Mouse (Mus musculus) liver, embryonic 14.5 days (tissue): Measurements from ENCODE around the gene Camk1g. TPM values are rescaled to one million over a fixed set of nuclear protein-coding genes. Genes with fewer than 3 reads are reported as not detected.
A peak's percentile ranks its signal among the peaks of the same experiment; 100 is the strongest.

ENCODE experiments used
- ATAC-seq: fragments of 200-750 bp; cut with Nextera tagmentation; 2 replicates; pipeline ENCODE4 v1.8.0; 2017; ENCODE audit warnings: moderate number of reproducible peaks, mild to moderate bottlenecking, moderate library complexity; ENCODE audit not compliant: insufficient read depth
- DNase-seq, 3 experiments: peaks; one replicate each; pipeline ENCODE4 v3.0.0-alpha.2; 2012 to 2013; ENCODE audit warnings: low read depth in 3 of 3, low spot score in 3 of 3
- H3K27ac ChIP-seq: fragments of 300-500 bp; sonication (generic); 2 replicates; pipeline ENCODE4 v1.5.1; 2014; ENCODE audit warnings: moderate library complexity, mild to moderate bottlenecking, control low read depth, inconsistent platforms
- H3K27me3 ChIP-seq: fragments of 300-500 bp; sonication (generic); 2 replicates; pipeline ENCODE4 v1.6.1; 2014; ENCODE audit warnings: mild to moderate bottlenecking, low read length, moderate library complexity; ENCODE audit not compliant: control insufficient read depth, insufficient read depth
- H3K36me3 ChIP-seq: fragments of 300-500 bp; sonication (generic); replicated peaks from 2 replicates; pipeline ENCODE4 v1.6.1; 2014; ENCODE audit warnings: low read depth; ENCODE audit not compliant: control insufficient read depth, insufficient read depth
- H3K4me1 ChIP-seq, 2 experiments: fragments of 200-500 bp in 1 of 2; fragments of 300-500 bp in 1 of 2; sonication (generic) in 1 of 2; replicated peaks; 2 replicates each; pipeline ENCODE4 v1.6.1; 2012 to 2014; ENCODE audit warnings: antibody characterized with exemption in 1 of 2, inconsistent platforms in 1 of 2, low read length in 1 of 2; ENCODE audit not compliant: control insufficient read depth in 2 of 2, insufficient read depth in 2 of 2
- H3K4me2 ChIP-seq: fragments of 300-500 bp; sonication (generic); 2 replicates; pipeline ENCODE4 v1.6.1; 2014; ENCODE audit warnings: low read depth, mild to moderate bottlenecking, control low read depth, moderate library complexity
- H3K4me3 ChIP-seq, 2 experiments: fragments of 200-500 bp in 1 of 2; fragments of 300-500 bp in 1 of 2; sonication (generic) in 1 of 2; 2 replicates each; pipeline ENCODE4 v1.5.1; 2012 to 2014; ENCODE audit warnings: low read depth in 2 of 2, low read length in 2 of 2, mild to moderate bottlenecking in 2 of 2, control low read depth in 1 of 2, inconsistent platforms in 1 of 2, moderate library complexity in 1 of 2; ENCODE audit not compliant: insufficient read depth in 1 of 2
- H3K9ac ChIP-seq: fragments of 300-500 bp; sonication (generic); replicated peaks from 2 replicates; pipeline ENCODE4 v1.6.1; 2014; ENCODE audit warnings: mild to moderate bottlenecking, control low read depth, moderate library complexity
- H3K9me3 ChIP-seq: fragments of 300-500 bp; sonication (generic); 2 replicates; pipeline ENCODE4 v1.6.1; 2016; ENCODE audit warnings: low read length, mixed read lengths; ENCODE audit not compliant: control insufficient read depth
- CTCF ChIP-seq: IDR thresholded peaks from 2 replicates; pipeline ENCODE4 v1.5.1; 2016; ENCODE audit warnings: antibody characterized with exemption, low read depth, control low read depth
- EP300 ChIP-seq: IDR thresholded peaks from 2 replicates; pipeline ENCODE4 v1.6.1; 2016; ENCODE audit warnings: antibody characterized with exemption, low read depth
- WGBS: fragments of 180-500 bp; shearing (Covaris S2); extraction: QIAGEN DNeasy Blood & Tissue Kit; methylation state at CpG from one replicate; pipeline ENCODE4 v1.1.7; 2014; ENCODE audit not compliant: insufficient replicate concordance; 5-methylcytosine and 5-hydroxymethylcytosine counted together
- polyA plus RNA-seq, 2 experiments: library from polyadenylated mRNA; depleted of rRNA in 1 of 2; stranded (reverse) in 1 of 2; unstranded in 1 of 2; fragments of >200 nt; fragmentation: Nextera tagmentation in 1 of 2; extraction: Ambion mirVana in 1 of 2; gene quantifications; 2 replicates each; pipeline versions ENCODE4 v1.2.1 to v1.2.3; 2012 to 2014

Gene Camk1g
- polyA plus RNA-seq, 2 experiments: 0.15 to 0.23 TPM

- DNase-seq (no peak), ATAC-seq (no peak)
- Histone ChIP-seq H3K27me3 (no peaks in the 10 kb centered on the region), H3K9me3 (no peaks in the 10 kb centered on the region), H3K4me1 (peaks cover 0 to 6% of the 10 kb centered on the region in 2 experiments; a peak in 2 of 4 replicates), H3K4me2 (no peak overlapping the region), H3K27ac (no peak overlapping the region), H3K9ac (no peak overlapping the region), H3K4me3 (no peak overlapping the region), H3K36me3 (no peaks in the 10 kb centered on the region)
- TF ChIP-seq CTCF: no peak
- TF ChIP-seq EP300: no peak
Observed at GRCm38 (mm10) chr1:193397109-193397508, 27.0 kb upstream of the Camk1g start.

DNA sequence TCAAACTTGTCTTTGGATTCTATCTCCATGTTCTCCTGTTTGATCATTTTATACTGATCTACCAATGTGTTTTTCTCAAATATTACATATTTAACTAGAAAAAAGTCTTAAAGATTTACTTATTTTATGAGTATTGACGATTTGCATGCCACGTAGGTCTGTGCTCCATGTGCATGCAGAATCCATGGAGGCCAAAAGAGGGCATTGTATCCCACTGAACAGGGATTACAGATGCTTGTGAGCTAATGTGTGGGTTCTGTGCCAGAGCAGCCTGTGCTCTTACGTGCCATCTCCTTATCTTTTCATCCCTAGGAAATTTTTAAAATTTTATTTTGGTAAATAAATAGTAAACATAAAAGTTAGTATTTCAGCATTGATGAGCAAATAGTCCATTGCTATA, 22.2 kb upstream of the Camk1g start:
- 0 out of 2 replicates have a peak, but pooled peaks have one; percentile 11 for TF ChIP-seq CTCF
- no peak for TF ChIP-seq EP300
- 62% methylated on average over 3 of the region's 3 CpGs for WGBS
- Histone ChIP-seq H3K27me3 (no peaks in the 10 kb centered on the region), H3K4me2 (no peak overlapping the region), H3K9me3 (no peaks in the 10 kb centered on the region), H3K27ac (no peak overlapping the region), H3K9ac (no peak overlapping the region), H3K4me3 (no peak overlapping the region), H3K36me3 (no peaks in the 10 kb centered on the region), H3K4me1 (peaks cover 0 to 2% of the 10 kb centered on the region in 2 experiments; a peak in 1 of 4 replicates)
- ATAC-seq (no peak), DNase-seq (no peak)

DNA sequence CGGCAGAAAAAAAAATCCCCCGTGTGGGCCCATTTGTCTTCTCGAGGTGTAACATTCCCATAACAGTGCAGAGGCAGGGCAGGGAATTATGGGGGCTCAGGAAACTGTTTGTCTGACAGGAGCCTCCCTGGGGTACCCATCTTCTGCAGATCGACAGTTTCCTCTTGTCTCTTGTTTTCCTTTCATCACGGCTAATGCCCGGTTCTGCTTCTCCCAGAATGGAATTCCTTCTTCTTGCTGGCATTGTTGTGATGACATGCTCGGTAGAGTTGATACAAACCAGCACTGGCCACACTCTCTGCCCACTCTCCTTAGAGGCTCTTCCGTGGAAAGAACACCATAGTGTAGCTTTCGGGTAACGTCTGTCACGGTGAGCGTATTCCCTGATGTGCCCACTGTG, 19.9 kb upstream of the Camk1g start:
- H3K4me1 ChIP-seq: peaks cover 0 to 2% of the 10 kb centered on the region in 2 experiments; a peak in 1 of 4 replicates
- ATAC-seq: no peak
- no peaks in the 10 kb centered on the region for H3K36me3 ChIP-seq
- H3K4me2 ChIP-seq: no peak overlapping the region
- no peak overlapping the region for H3K9ac ChIP-seq
- DNase-seq: no peak
- no peak overlapping the region for H3K27ac ChIP-seq
- no peaks in the 10 kb centered on the region for H3K27me3 ChIP-seq
- no peaks in the 10 kb centered on the region for H3K9me3 ChIP-seq
- WGBS: 54% methylated on average over 12 of the region's 12 CpGs
- TF ChIP-seq EP300 (no peak), CTCF (no peak)
- no peak overlapping the region for H3K4me3 ChIP-seq

GRCm38 (mm10) chr1:193389505-193389904, 19.4 kb upstream of the Camk1g start:
- no peak for TF ChIP-seq CTCF
- TF ChIP-seq EP300: no peak
- Histone ChIP-seq H3K27me3 (no peaks in the 10 kb centered on the region), H3K36me3 (no peaks in the 10 kb centered on the region)

DNA sequence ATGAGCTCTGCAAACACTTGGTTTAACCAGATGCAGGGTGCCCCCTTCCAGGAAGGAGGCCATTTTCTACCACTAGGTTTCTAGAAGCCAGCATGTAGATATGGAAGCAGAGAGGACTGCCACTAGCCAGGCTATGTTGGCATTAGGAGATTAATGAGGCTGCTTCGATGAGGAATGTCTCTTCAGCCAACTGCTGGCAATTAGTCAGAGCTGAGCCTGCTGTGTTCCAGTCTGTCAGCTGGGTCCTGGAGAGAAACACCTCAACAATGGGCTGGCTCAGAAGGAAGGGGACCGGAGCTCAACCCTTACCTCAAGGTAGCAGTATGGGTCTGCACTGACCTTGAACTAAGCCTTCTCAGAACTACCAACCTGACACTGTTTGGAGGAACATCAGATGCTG, 17.1 kb upstream of the Camk1g start:
- no peak for TF ChIP-seq CTCF
- no peak for TF ChIP-seq EP300
- Histone ChIP-seq H3K4me2 (no peak overlapping the region), H3K36me3 (no peaks in the 10 kb centered on the region), H3K4me1 (peaks cover 0 to 6% of the 10 kb centered on the region in 2 experiments; a peak in 3 of 4 replicates), H3K9ac (no peak overlapping the region), H3K27ac (no peak overlapping the region), H3K9me3 (no peaks in the 10 kb centered on the region), H3K27me3 (no peaks in the 10 kb centered on the region), H3K4me3 (no peak overlapping the region)
- ATAC-seq (no peak), DNase-seq (no peak)
- 53% methylated on average over 2 of the region's 2 CpGs for WGBS

More at GRCm38 (mm10) chr1:193389505-193389904, 19.4 kb upstream of the Camk1g start:
- Histone ChIP-seq H3K9me3 (no peaks in the 10 kb centered on the region), H3K9ac (no peak overlapping the region), H3K4me1 (peaks cover 0 to 2% of the 10 kb centered on the region in 2 experiments; a peak in 1 of 4 replicates), H3K27ac (no peak overlapping the region), H3K4me2 (no peak overlapping the region), H3K4me3 (no peak overlapping the region)
- ATAC-seq: no peak
- WGBS: 22% methylated on average over 3 of the region's 3 CpGs
- DNase-seq: no peak

DNA sequence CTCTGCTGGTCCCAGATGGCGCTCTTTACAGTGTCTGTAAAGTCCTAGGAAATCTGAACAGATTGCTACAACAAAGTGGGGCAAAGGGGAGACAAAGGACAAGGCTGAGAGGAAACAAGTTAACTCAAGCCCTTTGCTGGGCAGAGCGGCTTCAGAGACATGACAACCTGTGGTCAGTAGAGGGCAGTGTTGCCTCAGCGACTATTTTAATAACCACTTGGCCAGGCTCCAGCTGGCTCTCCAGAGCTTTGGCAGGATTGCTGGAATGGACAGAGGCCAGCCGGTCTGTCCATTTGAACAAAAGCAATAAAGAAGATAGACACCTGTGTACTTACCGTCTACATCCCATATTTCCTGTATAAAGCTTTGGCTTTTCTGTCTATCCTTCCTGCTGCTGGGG, 16.0 kb upstream of the Camk1g start:
- no peak for ATAC-seq
- TF ChIP-seq CTCF (peak; percentile 80), EP300 (no peak)
- H3K27me3 ChIP-seq: no peaks in the 10 kb centered on the region
- H3K4me2 ChIP-seq: no peak overlapping the region
- H3K27ac ChIP-seq: no peak overlapping the region
- DNase-seq: peak in 2 of 3 experiments; percentile 17 to 24
- H3K9ac ChIP-seq: no peak overlapping the region
- peaks cover 0 to 6% of the 10 kb centered on the region in 2 experiments; a peak in 3 of 4 replicates for H3K4me1 ChIP-seq
- H3K36me3 ChIP-seq: no peaks in the 10 kb centered on the region
- no peak overlapping the region for H3K4me3 ChIP-seq
- WGBS: 2% methylated on average over 5 of the region's 5 CpGs
- no peaks in the 10 kb centered on the region for H3K9me3 ChIP-seq
